Mouse (Mus musculus): ENCODE data around the gene Gpam. TPM values are rescaled to one million over a fixed set of nuclear protein-coding genes. Genes with fewer than 3 reads are reported as not detected.

Gpam gene
- polyA plus RNA-seq, 1 experiment from 2014 or later: 21.7 TPM

GRCm38 (mm10) chr19:55099184-55100160 is 27.6 kb downstream of the Gpam start:
- H3K4me3 ChIP-seq (replicated peaks): peak overlapping the region; percentile 96
- peaks cover 12% of the 10 kb centered on the region for H3K36me3 ChIP-seq
- peak; percentile 96 for ATAC-seq
- no peaks in the 10 kb centered on the region for H3K27me3 ChIP-seq
- peak overlapping the region; percentile 91 for H3K9ac ChIP-seq (replicated peaks)
- no peaks in the 10 kb centered on the region for H3K9me3 ChIP-seq
- WGBS: under 1% methylated on average over 63 of the region's 69 CpGs
- peaks cover 28% of the 10 kb centered on the region for H3K4me1 ChIP-seq (replicated peaks)
- H3K4me2 ChIP-seq (replicated peaks): peak overlapping the region; percentile 99
- peak overlapping the region; percentile 85 for H3K27ac ChIP-seq

DNA sequence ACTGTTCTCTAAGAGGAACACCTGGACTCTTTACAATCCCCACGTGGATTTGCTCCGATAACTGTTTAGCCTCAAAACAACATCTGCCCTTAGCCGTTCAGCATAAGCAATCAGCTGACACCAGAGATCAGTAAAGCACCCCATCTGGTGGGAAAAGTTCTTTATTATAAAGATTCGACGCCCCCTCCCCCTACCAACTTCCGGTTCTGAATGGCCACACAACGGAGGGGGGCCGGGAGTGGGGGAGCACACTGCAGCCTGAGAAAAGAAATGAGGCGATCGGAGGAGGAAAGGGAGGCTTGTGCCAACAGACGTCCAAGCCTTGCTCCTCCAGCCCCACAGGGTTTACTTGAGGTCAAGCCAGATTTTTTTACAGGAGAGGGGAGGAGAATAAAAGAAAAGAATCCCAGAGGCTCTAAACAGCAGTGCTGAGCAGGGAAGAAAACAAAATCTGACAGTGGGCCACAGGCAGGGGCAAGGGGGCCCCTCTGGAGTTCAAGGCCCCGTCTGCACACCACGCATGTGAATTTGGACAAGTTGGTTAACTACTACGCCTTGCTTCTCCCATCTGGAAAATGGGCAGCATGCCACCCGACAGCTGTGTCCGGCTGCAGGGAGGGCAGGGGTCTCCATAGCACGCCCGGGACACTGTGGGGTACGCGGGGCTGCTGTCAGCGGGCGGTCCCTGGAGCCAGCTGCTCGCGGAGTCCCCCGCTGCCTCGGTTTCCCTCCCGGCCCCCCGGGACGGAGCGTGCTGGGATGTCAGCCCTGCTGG is 28.4 kb downstream of the Gpam start:
- peaks cover 28% of the 10 kb centered on the region for H3K4me1 ChIP-seq (replicated peaks)
- peak overlapping the region; percentile 91 for H3K9ac ChIP-seq (replicated peaks)
- H3K36me3 ChIP-seq: peaks cover 15% of the 10 kb centered on the region
- under 1% methylated on average over 30 of the region's 30 CpGs for WGBS
- no peaks in the 10 kb centered on the region for H3K9me3 ChIP-seq
- peak overlapping the region; percentile 96 for H3K4me3 ChIP-seq (replicated peaks)
- H3K4me2 ChIP-seq (replicated peaks): peak overlapping the region; percentile 99
- H3K27ac ChIP-seq: peak overlapping the region; percentile 85
- peak; percentile 35 for ATAC-seq
- no peaks in the 10 kb centered on the region for H3K27me3 ChIP-seq

- no peak overlapping the region for H3K4me3 ChIP-seq (replicated peaks)
- H3K4me1 ChIP-seq (replicated peaks): peaks cover 20% of the 10 kb centered on the region
- ATAC-seq: no peak
- no peak overlapping the region for H3K9ac ChIP-seq (replicated peaks)
- H3K36me3 ChIP-seq: peaks cover 21% of the 10 kb centered on the region
- H3K27me3 ChIP-seq: no peaks in the 10 kb centered on the region
- no peaks in the 10 kb centered on the region for H3K9me3 ChIP-seq
- 80% methylated on average over 9 of the region's 9 CpGs for WGBS
- H3K27ac ChIP-seq: no peak overlapping the region
- H3K4me2 ChIP-seq (replicated peaks): 0 out of 2 replicates have a peak overlapping the region, but pooled peaks have one; percentile 7
Observed at GRCm38 (mm10) chr19:55097396-55097967, 29.6 kb downstream of the Gpam start.

- Histone ChIP-seq H3K4me1 (replicated peaks) (peaks cover 18% of the 10 kb centered on the region), H3K27me3 (no peaks in the 10 kb centered on the region), H3K36me3 (peaks cover 26% of the 10 kb centered on the region), H3K9ac (replicated peaks) (no peak overlapping the region), H3K27ac (no peak overlapping the region), H3K9me3 (no peaks in the 10 kb centered on the region), H3K4me3 (replicated peaks) (no peak overlapping the region), H3K4me2 (replicated peaks) (no peak overlapping the region)
- no peak for ATAC-seq
- 87% methylated on average over 4 of the region's 4 CpGs for WGBS
Observed at GRCm38 (mm10) chr19:55096666-55097065, 30.4 kb downstream of the Gpam start.

DNA sequence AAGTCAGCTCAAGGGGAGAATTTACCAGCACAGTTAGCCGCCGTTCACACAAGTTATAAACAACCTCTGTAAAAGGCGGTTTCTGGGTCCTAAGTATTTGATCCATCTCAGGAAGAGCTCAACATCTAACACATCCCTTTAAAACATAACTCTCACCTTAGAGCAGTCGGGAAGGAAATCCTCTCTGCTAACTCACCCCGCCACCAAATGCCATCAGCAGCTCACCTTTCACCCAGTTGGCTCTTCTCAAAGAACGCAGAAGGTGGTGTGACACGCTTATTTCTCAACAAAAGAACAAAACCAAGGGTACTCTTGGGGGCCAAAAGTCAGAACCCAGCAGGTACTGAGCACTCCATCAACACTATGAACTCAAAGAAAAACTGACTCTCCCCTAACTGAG is 31.5 kb downstream of the Gpam start:
- Histone ChIP-seq H3K4me3 (replicated peaks) (no peak overlapping the region), H3K4me2 (replicated peaks) (no peak overlapping the region), H3K4me1 (replicated peaks) (peaks cover 18% of the 10 kb centered on the region), H3K9ac (replicated peaks) (no peak overlapping the region), H3K27ac (no peak overlapping the region), H3K36me3 (peaks cover 36% of the 10 kb centered on the region), H3K9me3 (no peaks in the 10 kb centered on the region), H3K27me3 (no peaks in the 10 kb centered on the region)
- no peak for ATAC-seq
- 89% methylated on average over 7 of the region's 7 CpGs for WGBS

- WGBS: 92% methylated on average over 17 of the region's 17 CpGs
- Histone ChIP-seq H3K9me3 (no peaks in the 10 kb centered on the region), H3K9ac (replicated peaks) (no peak overlapping the region), H3K4me3 (replicated peaks) (no peak overlapping the region), H3K27ac (no peak overlapping the region), H3K4me1 (replicated peaks) (no peaks in the 10 kb centered on the region), H3K4me2 (replicated peaks) (no peak overlapping the region), H3K27me3 (no peaks in the 10 kb centered on the region), H3K36me3 (peaks cover 72% of the 10 kb centered on the region)
- ATAC-seq: no peak
Observed at GRCm38 (mm10) chr19:55091602-55092413, 35.2 kb downstream of the Gpam start.

DNA sequence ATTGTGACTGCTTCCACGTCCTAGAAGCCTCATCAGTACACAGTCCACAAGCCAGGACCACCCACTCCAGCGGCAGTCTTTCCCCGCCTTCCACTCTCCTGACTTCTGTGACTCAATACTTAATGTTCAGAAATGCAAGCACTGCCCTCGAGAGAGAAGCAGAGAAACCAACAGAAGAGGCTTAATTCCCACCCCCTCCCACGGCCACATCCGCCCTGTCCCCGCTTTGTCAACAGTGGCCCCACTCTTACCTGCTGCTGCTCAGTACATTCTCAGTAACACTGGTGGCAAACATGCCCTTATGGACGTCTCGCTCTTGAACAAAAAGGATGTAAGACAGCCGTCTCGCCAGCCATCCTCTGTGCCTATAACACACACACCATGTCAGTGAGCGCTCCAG is 36.2 kb downstream of the Gpam start:
- no peak overlapping the region for H3K9ac ChIP-seq (replicated peaks)
- no peaks in the 10 kb centered on the region for H3K9me3 ChIP-seq
- H3K27me3 ChIP-seq: no peaks in the 10 kb centered on the region
- H3K27ac ChIP-seq: no peak overlapping the region
- H3K4me3 ChIP-seq (replicated peaks): no peak overlapping the region
- ATAC-seq: no peak
- H3K4me2 ChIP-seq (replicated peaks): no peak overlapping the region
- peaks cover 78% of the 10 kb centered on the region for H3K36me3 ChIP-seq
- 90% methylated on average over 12 of the region's 12 CpGs for WGBS
- H3K4me1 ChIP-seq (replicated peaks): no peaks in the 10 kb centered on the region

DNA sequence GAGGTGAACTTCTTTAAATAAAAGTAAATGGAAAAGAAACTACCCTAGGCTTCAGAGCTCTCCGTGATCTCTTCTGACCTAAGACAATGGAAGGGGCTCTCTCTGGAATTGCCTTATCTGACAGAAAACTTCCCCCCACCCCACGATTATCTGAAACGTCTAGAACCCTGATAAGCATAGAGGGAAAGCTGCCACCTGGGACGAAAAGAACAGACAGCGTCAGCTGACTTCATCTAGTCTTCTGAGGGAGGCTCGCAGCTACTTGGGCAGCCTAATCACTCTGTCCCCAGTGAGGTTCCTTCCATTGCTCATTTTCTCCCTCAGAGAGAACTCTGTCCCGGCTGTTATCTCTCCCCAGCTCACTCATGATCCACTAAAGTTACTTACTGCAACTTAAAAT is 36.9 kb downstream of the Gpam start:
- no peak overlapping the region for H3K4me2 ChIP-seq (replicated peaks)
- no peaks in the 10 kb centered on the region for H3K9me3 ChIP-seq
- peaks cover 78% of the 10 kb centered on the region for H3K36me3 ChIP-seq
- H3K4me1 ChIP-seq (replicated peaks): no peaks in the 10 kb centered on the region
- WGBS: 88% methylated on average over 7 of the region's 7 CpGs
- no peak overlapping the region for H3K9ac ChIP-seq (replicated peaks)
- no peaks in the 10 kb centered on the region for H3K27me3 ChIP-seq
- H3K4me3 ChIP-seq (replicated peaks): no peak overlapping the region
- no peak overlapping the region for H3K27ac ChIP-seq
- ATAC-seq: no peak

DNA sequence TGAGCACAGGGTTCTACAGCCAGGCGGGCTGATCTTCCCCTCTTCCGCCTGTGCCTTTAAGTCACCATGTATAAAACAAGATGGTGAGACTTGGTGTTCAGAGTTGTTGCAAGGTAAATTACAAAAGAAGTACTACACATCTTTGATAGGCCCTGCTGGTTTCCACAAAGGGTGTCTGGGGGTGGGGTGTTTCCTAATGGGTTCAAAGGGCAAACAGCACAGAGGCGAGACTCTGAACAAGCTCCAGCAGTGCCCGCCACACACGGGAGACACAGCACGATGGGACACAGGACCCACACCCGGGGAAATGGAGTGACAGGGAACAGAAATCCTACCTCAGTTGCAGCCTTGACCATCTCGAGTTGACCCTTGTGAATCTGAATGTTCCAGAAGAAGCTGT is 39.3 kb downstream of the Gpam start:
- Histone ChIP-seq H3K4me1 (replicated peaks) (no peaks in the 10 kb centered on the region), H3K4me2 (replicated peaks) (no peak overlapping the region), H3K9ac (replicated peaks) (no peak overlapping the region), H3K9me3 (no peaks in the 10 kb centered on the region), H3K4me3 (replicated peaks) (no peak overlapping the region), H3K27ac (no peak overlapping the region), H3K36me3 (peaks cover 90% of the 10 kb centered on the region), H3K27me3 (no peaks in the 10 kb centered on the region)
- 87% methylated on average over 8 of the region's 8 CpGs for WGBS
- ATAC-seq: no peak

DNA sequence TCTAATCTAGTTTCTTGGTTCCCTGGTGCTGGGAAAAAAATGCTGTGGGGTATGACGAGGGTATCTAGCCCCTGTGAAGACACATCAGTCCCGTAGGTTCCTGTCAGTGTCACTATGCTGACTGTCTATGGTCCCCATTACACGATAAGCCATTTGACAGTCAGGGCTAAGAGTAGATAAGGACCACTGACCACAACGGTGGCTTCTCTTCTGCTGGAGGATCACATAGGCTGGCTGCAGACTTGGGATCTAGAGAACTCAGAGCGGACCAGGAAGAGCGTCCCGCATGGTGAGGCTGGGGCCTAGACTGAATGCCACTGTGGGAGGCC is 41.2 kb downstream of the Gpam start:
- 95% methylated on average over 7 of the region's 7 CpGs for WGBS
- Histone ChIP-seq H3K9ac (replicated peaks) (no peak overlapping the region), H3K4me3 (replicated peaks) (no peak overlapping the region), H3K27me3 (no peaks in the 10 kb centered on the region), H3K4me2 (replicated peaks) (no peak overlapping the region), H3K36me3 (peaks cover 96% of the 10 kb centered on the region), H3K4me1 (replicated peaks) (no peaks in the 10 kb centered on the region), H3K27ac (no peak overlapping the region), H3K9me3 (no peaks in the 10 kb centered on the region)
- ATAC-seq: no peak

DNA sequence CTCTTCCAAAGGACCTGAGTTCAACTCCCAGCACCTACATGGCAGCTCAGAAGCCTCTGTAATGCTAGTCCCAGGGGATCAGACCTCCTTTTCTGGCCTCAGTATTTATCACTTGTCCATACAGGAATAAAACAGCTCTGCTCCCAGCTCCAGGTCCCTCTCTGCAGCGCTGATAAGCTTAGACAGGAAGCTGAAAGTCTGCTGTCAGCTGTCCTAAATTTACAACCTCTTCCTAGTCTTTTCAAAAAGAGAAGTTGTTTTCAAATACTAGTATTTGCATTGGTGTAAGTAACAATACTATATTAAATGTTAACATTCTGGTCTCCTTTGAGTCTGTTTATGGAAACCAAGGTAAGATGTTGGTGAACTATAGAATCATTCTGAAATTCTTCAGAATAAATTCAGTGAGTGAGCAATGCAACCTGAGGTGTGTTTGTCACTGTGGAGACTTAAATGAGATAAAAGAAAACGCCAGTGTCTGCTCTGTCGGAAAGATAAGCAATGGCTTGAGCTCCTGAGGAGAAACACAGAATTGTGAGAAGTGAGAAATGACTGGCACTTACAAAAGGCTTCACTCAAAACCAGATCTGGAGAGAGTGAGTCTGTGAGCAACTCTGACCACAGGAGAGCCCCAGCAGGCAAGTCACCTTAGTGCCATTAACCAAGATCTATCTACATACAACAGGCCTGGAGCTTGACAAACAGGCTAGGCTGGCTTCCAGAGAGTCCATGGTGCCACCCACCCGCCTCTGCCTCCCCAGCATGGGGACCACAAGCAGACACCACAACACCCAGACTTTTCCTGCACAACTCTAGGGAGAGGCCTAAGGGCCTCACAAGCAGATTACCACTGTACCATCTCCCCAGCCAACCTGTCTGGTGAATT is 41.8 kb downstream of the Gpam start:
- Histone ChIP-seq H3K27me3 (no peaks in the 10 kb centered on the region), H3K36me3 (peaks cover 93% of the 10 kb centered on the region), H3K27ac (no peak overlapping the region), H3K4me1 (replicated peaks) (no peaks in the 10 kb centered on the region), H3K4me2 (replicated peaks) (no peak overlapping the region), H3K4me3 (replicated peaks) (no peak overlapping the region), H3K9ac (replicated peaks) (no peak overlapping the region), H3K9me3 (no peaks in the 10 kb centered on the region)
- ATAC-seq: no peak
- 91% methylated on average over 4 of the region's 4 CpGs for WGBS

All from midbrain, embryonic 13.5 days (tissue).